Mouse (Mus musculus) G1E (cell line): ENCODE data around the gene Itgae. TPM values are rescaled to one million over a fixed set of nuclear protein-coding genes. Genes with fewer than 3 reads are reported as not detected.
A peak's percentile ranks its signal among the peaks of the same experiment; 100 is the strongest.

Source experiments
- ATAC-seq: 2 replicates; pipeline ENCODE4 v1.8.0; 2016; ENCODE audit warnings: mild to moderate bottlenecking; ENCODE audit not compliant: insufficient number of reproducible peaks, poor library complexity, low FRiP score, severe bottlenecking; ENCODE audit errors: extremely low read depth
- DNase-seq: peaks from one replicate; pipeline ENCODE4 v3.0.0; 2012; ENCODE audit warnings: low spot score
- H3K27me3 ChIP-seq: 2 replicates; pipeline ENCODE4 v1.6.1; 2012; ENCODE audit warnings: mild to moderate bottlenecking, low read length, inconsistent platforms; ENCODE audit not compliant: insufficient read depth
- H3K36me3 ChIP-seq: replicated peaks from 2 replicates; pipeline ENCODE3; 2012; ENCODE audit warnings: mild to moderate bottlenecking, inconsistent platforms
- H3K4me1 ChIP-seq: 2 replicates; pipeline ENCODE4 v1.6.1; 2012; ENCODE audit warnings: low read depth, low read length, inconsistent platforms, mixed read lengths; ENCODE audit not compliant: insufficient read depth
- H3K4me3 ChIP-seq: 2 replicates; pipeline ENCODE4 v1.5.1; 2012; ENCODE audit warnings: low read depth, mild to moderate bottlenecking, inconsistent platforms, low read length, moderate library complexity, mixed read lengths
- H3K9me3 ChIP-seq: replicated peaks from 2 replicates; pipeline ENCODE4 v1.6.1; 2012; ENCODE audit warnings: inconsistent platforms
- CTCF ChIP-seq: IDR thresholded peaks from 2 replicates; pipeline ENCODE4 v1.5.1; 2012; ENCODE audit warnings: low read depth, low read length, inconsistent platforms, mixed read lengths
- GATA1 ChIP-seq: IDR thresholded peaks from 2 replicates; pipeline ENCODE4 v1.6.1; 2012; ENCODE audit warnings: borderline replicate concordance, low read length, inconsistent platforms, mixed read lengths
- GATA2 ChIP-seq: IDR thresholded peaks from 2 replicates; pipeline ENCODE4 v1.6.1; 2012; ENCODE audit warnings: low read depth, low read length, inconsistent platforms, borderline replicate concordance
- POLR2AphosphoS5 ChIP-seq: IDR thresholded peaks from 2 replicates; pipeline ENCODE4 v1.6.1; 2012; ENCODE audit warnings: low read depth, low read length, inconsistent platforms; ENCODE audit not compliant: insufficient replicate concordance
- TAL1 ChIP-seq: conservative IDR thresholded peaks from 2 replicates; pipeline ENCODE4 v1.6.1; 2012; ENCODE audit warnings: low read depth, low read length, inconsistent platforms, mixed read lengths
- polyA plus RNA-seq: library from polyadenylated mRNA; stranded (reverse); fragments of >175 nt; gene quantifications from 2 replicates; pipeline ENCODE4 v1.2.3, GENCODE M21; 2012
- total RNA-seq, 2 experiments: library from RNA; stranded (forward) in 1 of 2; stranded (reverse) in 1 of 2; fragments of 200-1000 nt in 1 of 2; fragments of >200 nt in 1 of 2; fragmentation: Nextera tagmentation in 1 of 2; gene quantifications; 2 replicates each; pipeline ENCODE4 v1.2.3; 2014 to 2017

Itgae gene
- total and polyA plus RNA-seq, 3 experiments: 0.04 to 0.23 (median 0.05) TPM

- Histone ChIP-seq H3K36me3 (peaks cover 85% of the 10 kb centered on the region), H3K9me3 (no peaks in the 10 kb centered on the region), H3K27me3 (no peaks in the 10 kb centered on the region), H3K4me1 (peaks cover 55% of the 10 kb centered on the region), H3K4me3 (no peak overlapping the region; the same call in 1 of the 2 replicates)
- TF ChIP-seq TAL1: peak; percentile 54
- no peak for TF ChIP-seq CTCF
- no peak for DNase-seq
- ATAC-seq: peak; percentile 28; the same call in 1 of the 2 replicates
Measured at GRCm38 (mm10) chr11:73057701-73058100, 32.7 kb upstream of the Itgae start.

DNA sequence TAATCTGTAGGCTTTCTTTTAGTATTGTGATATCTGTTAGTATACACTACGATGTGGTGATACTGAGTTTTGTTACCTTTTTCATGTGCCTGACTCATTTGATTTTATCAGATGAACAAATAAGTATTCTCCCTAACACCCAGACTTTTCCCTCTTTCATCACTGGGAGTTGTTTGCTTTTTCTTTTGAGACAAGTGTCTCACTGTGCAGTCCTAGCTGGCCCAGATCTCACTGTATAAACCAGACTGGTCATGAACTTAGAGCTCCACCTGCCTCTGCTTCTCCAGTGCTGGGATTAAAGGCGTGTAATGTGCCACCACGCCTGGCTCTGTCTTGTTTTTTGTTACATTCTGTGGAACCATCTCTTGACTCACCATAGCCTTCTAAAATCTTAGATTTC is 30.8 kb upstream of the Itgae start:
- Histone ChIP-seq H3K4me1 (peaks cover 37% of the 10 kb centered on the region), H3K9me3 (no peaks in the 10 kb centered on the region), H3K27me3 (no peaks in the 10 kb centered on the region), H3K4me3 (no peak overlapping the region), H3K36me3 (peaks cover 83% of the 10 kb centered on the region)
- TF ChIP-seq GATA1: no peak
- TF ChIP-seq GATA2: no peak
- no peak for TF ChIP-seq CTCF
- TF ChIP-seq TAL1: no peak
- no peak for TF ChIP-seq POLR2AphosphoS5
- DNase-seq (no peak), ATAC-seq (no peak)

DNA sequence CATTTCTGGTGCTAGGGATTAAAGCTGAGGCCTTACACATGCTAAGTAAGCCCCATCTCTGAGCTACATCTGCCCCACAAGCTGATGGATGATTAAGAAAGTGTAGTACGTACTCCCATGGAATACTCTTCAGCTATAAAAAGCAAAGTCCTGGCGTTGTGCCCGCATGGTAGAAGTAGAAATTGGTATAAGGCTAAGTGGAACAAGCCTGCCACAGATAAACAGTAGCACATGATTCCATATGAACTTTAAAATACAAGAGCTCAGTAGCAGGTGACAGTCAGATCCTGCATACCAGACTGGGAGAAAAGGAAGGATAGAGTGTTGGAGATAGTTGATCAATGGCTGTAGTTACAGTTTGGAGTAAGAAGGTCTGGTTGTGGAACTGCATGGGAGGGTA is 29.0 kb upstream of the Itgae start:
- H3K36me3 ChIP-seq: peaks cover 78% of the 10 kb centered on the region
- H3K4me3 ChIP-seq: no peak overlapping the region
- peaks cover 21% of the 10 kb centered on the region for H3K4me1 ChIP-seq
- no peaks in the 10 kb centered on the region for H3K9me3 ChIP-seq
- no peaks in the 10 kb centered on the region for H3K27me3 ChIP-seq
- ATAC-seq (no peak), DNase-seq (no peak)
- no peak for TF ChIP-seq GATA2

- Histone ChIP-seq H3K4me1 (0 out of 2 replicates have a peak, but pooled peaks cover 2% of the 10 kb centered on the region), H3K36me3 (peaks cover 96% of the 10 kb centered on the region), H3K4me3 (no peak overlapping the region), H3K27me3 (no peaks in the 10 kb centered on the region), H3K9me3 (no peaks in the 10 kb centered on the region)
- DNase-seq (no peak), ATAC-seq (no peak)
- TF ChIP-seq CTCF (no peak), GATA1 (no peak), POLR2AphosphoS5 (no peak), GATA2 (no peak), TAL1 (no peak)
Measured at GRCm38 (mm10) chr11:73071839-73072238, 18.5 kb upstream of the Itgae start.

DNA sequence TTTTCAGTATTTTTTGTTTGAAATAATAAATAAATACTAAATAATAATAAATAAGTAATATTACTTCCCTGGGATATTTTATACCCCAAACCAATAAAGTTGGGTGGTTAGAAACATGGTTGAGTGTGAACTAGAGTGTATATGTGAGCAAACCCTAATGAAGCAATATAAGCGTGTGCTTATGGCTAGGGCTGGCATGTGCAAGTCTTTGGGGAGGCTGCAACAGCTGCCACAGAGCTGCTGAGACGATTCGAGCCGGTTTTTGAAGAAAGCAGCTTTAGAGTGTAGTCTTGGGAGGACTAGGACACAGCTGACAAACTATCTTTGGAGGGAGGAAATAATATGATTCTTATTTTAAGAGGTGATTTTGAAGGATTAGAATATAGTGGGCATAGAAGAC is 14.1 kb upstream of the Itgae start:
- H3K36me3 ChIP-seq: peaks cover 96% of the 10 kb centered on the region
- no peaks in the 10 kb centered on the region for H3K9me3 ChIP-seq
- H3K4me3 ChIP-seq: no peak overlapping the region
- DNase-seq (no peak), ATAC-seq (no peak)
- no peaks in the 10 kb centered on the region for H3K27me3 ChIP-seq
- TF ChIP-seq GATA1 (no peak), CTCF (no peak), GATA2 (no peak), TAL1 (no peak), POLR2AphosphoS5 (no peak)
- no peaks in the 10 kb centered on the region for H3K4me1 ChIP-seq

GRCm38 (mm10) chr11:73076733-73077132 is 13.7 kb upstream of the Itgae start:
- Histone ChIP-seq H3K4me1 (no peaks in the 10 kb centered on the region), H3K9me3 (no peaks in the 10 kb centered on the region), H3K36me3 (peaks cover 97% of the 10 kb centered on the region), H3K4me3 (no peak overlapping the region), H3K27me3 (no peaks in the 10 kb centered on the region)
- no peak for TF ChIP-seq GATA1
- no peak for TF ChIP-seq TAL1
- DNase-seq (no peak), ATAC-seq (no peak)

DNA sequence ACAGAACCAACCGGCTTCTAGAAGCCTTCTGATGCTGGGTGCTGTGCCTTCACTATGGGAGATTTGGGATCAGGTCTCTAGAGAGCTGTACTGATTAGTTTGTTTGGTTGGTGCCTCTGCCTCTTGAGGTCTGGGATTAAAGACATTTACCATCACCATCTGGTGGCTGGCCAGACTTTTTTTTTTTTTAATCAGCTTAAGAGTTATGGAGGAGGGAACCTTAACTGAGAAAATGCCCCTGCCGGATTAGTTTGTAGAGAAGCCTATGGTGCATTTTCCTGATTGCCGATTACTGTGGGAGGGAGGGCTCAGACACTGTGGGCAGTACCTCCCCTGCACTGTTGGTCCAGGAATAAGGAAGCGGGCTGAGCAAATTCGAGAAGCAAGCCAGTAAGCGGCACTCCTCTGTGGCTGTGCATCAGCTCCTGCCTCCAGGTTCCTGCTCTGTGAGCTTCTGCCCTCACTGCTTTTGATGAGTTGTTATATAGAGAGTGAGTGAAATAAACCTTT is 13.1 kb upstream of the Itgae start:
- H3K27me3 ChIP-seq: no peaks in the 10 kb centered on the region
- H3K9me3 ChIP-seq: no peaks in the 10 kb centered on the region
- H3K36me3 ChIP-seq: peaks cover 98% of the 10 kb centered on the region
- ATAC-seq (no peak), DNase-seq (no peak)
- no peaks in the 10 kb centered on the region for H3K4me1 ChIP-seq
- no peak overlapping the region for H3K4me3 ChIP-seq
- TF ChIP-seq CTCF (no peak), POLR2AphosphoS5 (no peak), GATA2 (no peak), TAL1 (no peak), GATA1 (no peak)
